Mouse (Mus musculus): Measurements from ENCODE around the gene Pcid2.

- TF ChIP-seq POLR2A (IDR thresholded peaks at IDR 0.05; ENCODE audit: insufficient read depth, low read length): no peak
- TF ChIP-seq CTCF (IDR thresholded peaks at IDR 0.05; ENCODE audit: low read depth, low read length): no peak
- no peak for TF ChIP-seq EP300 (IDR thresholded peaks at IDR 0.05; ENCODE audit: insufficient read depth, low read depth, low read length)
Observed at GRCm38 (mm10) chr8:13027615-13028014, 77.6 kb downstream of the Pcid2 start.

Measured in ES-Bruce4 (cell line).